Mouse (Mus musculus): ENCODE measurements around the gene Pcsk5. TPM values are rescaled to one million over a fixed set of nuclear protein-coding genes. Genes with fewer than 3 reads are reported as not detected.
A peak's percentile ranks its signal among the peaks of the same experiment; 100 is the strongest.

The Pcsk5 gene
- polyA plus RNA-seq, 1 experiment from 2014 or later, result 11.9 TPM

GRCm38 (mm10) chr19:17717066-17717465 lies 120.4 kb downstream of the Pcsk5 start:
- no peaks in the 10 kb centered on the region for H3K36me3 ChIP-seq (ENCODE audit: control insufficient read depth, insufficient read depth, low read length)
- no peak overlapping the region for H3K27ac ChIP-seq (ENCODE audit: low read depth, low read length)
- ATAC-seq (ENCODE audit: low read depth), result no peak
- H3K27me3 ChIP-seq (ENCODE audit: control insufficient read depth, insufficient read depth, low read length), result no peaks in the 10 kb centered on the region
- H3K4me3 ChIP-seq (ENCODE audit: low read depth, low read length), result no peak overlapping the region
- no peaks in the 10 kb centered on the region for H3K9me3 ChIP-seq (ENCODE audit: control insufficient read depth, low read length)
- no peaks in the 10 kb centered on the region for H3K4me1 ChIP-seq (ENCODE audit: control insufficient read depth, insufficient read depth, low read length)
- H3K9ac ChIP-seq (replicated peaks; ENCODE audit: low read depth, low read length), result no peak overlapping the region
- 88% methylated on average over 10 of the region's 10 CpGs for WGBS
- H3K4me2 ChIP-seq (ENCODE audit: low read depth, low read length), result no peak overlapping the region

- peak; percentile 70; the same call in 1 of the 2 replicates for ATAC-seq (ENCODE audit: low read depth)
- 64% methylated on average over 9 of the region's 9 CpGs for WGBS
- H3K9me3 ChIP-seq (ENCODE audit: control insufficient read depth, low read length), result no peaks in the 10 kb centered on the region
These were observed 122.0 kb downstream of the Pcsk5 start for GRCm38 (mm10) chr19:17715281-17715955.

GRCm38 (mm10) chr19:17691626-17692025 lies 145.8 kb downstream of the Pcsk5 start:
- no peak overlapping the region for H3K4me3 ChIP-seq (ENCODE audit: low read depth, low read length)
- H3K36me3 ChIP-seq (ENCODE audit: control insufficient read depth, insufficient read depth, low read length), result no peaks in the 10 kb centered on the region
- H3K27ac ChIP-seq (ENCODE audit: low read depth, low read length), result no peak overlapping the region
- H3K9ac ChIP-seq (replicated peaks; ENCODE audit: low read depth, low read length), result no peak overlapping the region
- no peaks in the 10 kb centered on the region for H3K27me3 ChIP-seq (ENCODE audit: control insufficient read depth, insufficient read depth, low read length)
- no peaks in the 10 kb centered on the region for H3K9me3 ChIP-seq (ENCODE audit: control insufficient read depth, low read length)
- no peaks in the 10 kb centered on the region for H3K4me1 ChIP-seq (ENCODE audit: control insufficient read depth, insufficient read depth, low read length)
- ATAC-seq (ENCODE audit: low read depth), result no peak
- 89% methylated on average over 6 of the region's 6 CpGs for WGBS
- no peak overlapping the region for H3K4me2 ChIP-seq (ENCODE audit: low read depth, low read length)

More at GRCm38 (mm10) chr19:17715281-17715955, 122.0 kb downstream of the Pcsk5 start:
- Histone ChIP-seq H3K27me3 (ENCODE audit: control insufficient read depth, insufficient read depth, low read length) (no peaks in the 10 kb centered on the region), H3K4me1 (ENCODE audit: control insufficient read depth, insufficient read depth, low read length) (no peaks in the 10 kb centered on the region), H3K4me2 (ENCODE audit: low read depth, low read length) (no peak overlapping the region), H3K4me3 (ENCODE audit: low read depth, low read length) (no peak overlapping the region), H3K9ac (replicated peaks; ENCODE audit: low read depth, low read length) (no peak overlapping the region), H3K27ac (ENCODE audit: low read depth, low read length) (no peak overlapping the region), H3K36me3 (ENCODE audit: control insufficient read depth, insufficient read depth, low read length) (no peaks in the 10 kb centered on the region)

GRCm38 (mm10) chr19:17678371-17678770 lies 159.1 kb downstream of the Pcsk5 start:
- Histone ChIP-seq H3K4me3 (ENCODE audit: low read depth, low read length) (no peak overlapping the region), H3K4me1 (ENCODE audit: control insufficient read depth, insufficient read depth, low read length) (no peaks in the 10 kb centered on the region), H3K27ac (ENCODE audit: low read depth, low read length) (no peak overlapping the region), H3K36me3 (ENCODE audit: control insufficient read depth, insufficient read depth, low read length) (no peaks in the 10 kb centered on the region), H3K9me3 (ENCODE audit: control insufficient read depth, low read length) (no peaks in the 10 kb centered on the region), H3K9ac (replicated peaks; ENCODE audit: low read depth, low read length) (no peak overlapping the region), H3K4me2 (ENCODE audit: low read depth, low read length) (no peak overlapping the region), H3K27me3 (ENCODE audit: control insufficient read depth, insufficient read depth, low read length) (no peaks in the 10 kb centered on the region)
- no peak for ATAC-seq (ENCODE audit: low read depth)
- WGBS, result 84% methylated on average over 7 of the region's 7 CpGs

DNA sequence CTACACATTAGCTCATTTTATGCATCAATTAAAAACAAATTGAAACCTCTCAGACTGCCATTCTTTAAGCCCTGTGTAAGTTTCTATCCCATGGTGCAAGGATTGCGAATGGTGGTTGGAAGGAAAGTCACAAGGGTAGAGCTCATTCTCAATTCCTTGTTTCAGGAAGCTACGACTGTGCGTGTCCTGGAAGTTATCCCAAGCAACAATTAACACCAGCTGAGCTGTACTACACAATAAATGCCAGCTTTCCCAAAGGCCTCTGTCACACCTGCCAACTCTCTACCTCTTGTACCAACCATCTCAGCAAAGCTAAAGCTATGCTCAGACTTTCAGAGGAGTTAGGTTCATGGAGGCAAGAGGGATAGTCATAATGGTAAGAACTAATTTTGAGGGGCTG lies 174.8 kb downstream of the Pcsk5 start:
- 62% methylated on average over 3 of the region's 3 CpGs for WGBS

DNA sequence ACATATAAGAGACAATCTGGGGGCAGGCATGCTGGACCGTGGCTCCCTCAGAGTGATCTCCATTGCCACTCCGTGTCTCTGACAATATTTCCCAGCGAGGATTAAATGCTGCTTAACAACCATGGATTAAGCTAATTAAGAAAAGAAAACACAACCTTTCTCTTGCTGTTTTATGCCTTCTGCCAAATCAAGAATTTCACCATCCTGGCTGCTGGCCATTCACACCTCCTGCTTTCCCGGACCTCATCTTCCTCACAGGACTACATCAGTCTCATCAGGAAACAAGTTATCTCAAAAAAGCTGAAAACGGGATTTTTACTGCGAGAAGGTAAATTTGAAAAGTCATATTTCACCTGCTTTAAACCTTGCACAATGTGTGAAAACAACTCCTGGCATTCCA lies 175.2 kb downstream of the Pcsk5 start:
- 54% methylated on average over 6 of the region's 6 CpGs for WGBS
- H3K27me3 ChIP-seq (ENCODE audit: control insufficient read depth, insufficient read depth, low read length), result no peaks in the 10 kb centered on the region
- H3K4me2 ChIP-seq (ENCODE audit: low read depth, low read length), result no peak overlapping the region
- no peak for ATAC-seq (ENCODE audit: low read depth)
- H3K9me3 ChIP-seq (ENCODE audit: control insufficient read depth, low read length), result no peaks in the 10 kb centered on the region
- no peak overlapping the region for H3K9ac ChIP-seq (replicated peaks; ENCODE audit: low read depth, low read length)
- H3K36me3 ChIP-seq (ENCODE audit: control insufficient read depth, insufficient read depth, low read length), result no peaks in the 10 kb centered on the region
- H3K27ac ChIP-seq (ENCODE audit: low read depth, low read length), result no peak overlapping the region
- no peak overlapping the region for H3K4me3 ChIP-seq (ENCODE audit: low read depth, low read length)
- no peaks in the 10 kb centered on the region for H3K4me1 ChIP-seq (ENCODE audit: control insufficient read depth, insufficient read depth, low read length)

More for the DNA sequence above, 174.8 kb downstream of the Pcsk5 start:
- H3K4me2 ChIP-seq (ENCODE audit: low read depth, low read length), result no peak overlapping the region
- H3K9ac ChIP-seq (replicated peaks; ENCODE audit: low read depth, low read length), result no peak overlapping the region
- H3K4me1 ChIP-seq (ENCODE audit: control insufficient read depth, insufficient read depth, low read length), result no peaks in the 10 kb centered on the region
- no peaks in the 10 kb centered on the region for H3K27me3 ChIP-seq (ENCODE audit: control insufficient read depth, insufficient read depth, low read length)
- H3K9me3 ChIP-seq (ENCODE audit: control insufficient read depth, low read length), result no peaks in the 10 kb centered on the region
- no peak for ATAC-seq (ENCODE audit: low read depth)
- H3K36me3 ChIP-seq (ENCODE audit: control insufficient read depth, insufficient read depth, low read length), result no peaks in the 10 kb centered on the region
- H3K27ac ChIP-seq (ENCODE audit: low read depth, low read length), result no peak overlapping the region
- no peak overlapping the region for H3K4me3 ChIP-seq (ENCODE audit: low read depth, low read length)

DNA sequence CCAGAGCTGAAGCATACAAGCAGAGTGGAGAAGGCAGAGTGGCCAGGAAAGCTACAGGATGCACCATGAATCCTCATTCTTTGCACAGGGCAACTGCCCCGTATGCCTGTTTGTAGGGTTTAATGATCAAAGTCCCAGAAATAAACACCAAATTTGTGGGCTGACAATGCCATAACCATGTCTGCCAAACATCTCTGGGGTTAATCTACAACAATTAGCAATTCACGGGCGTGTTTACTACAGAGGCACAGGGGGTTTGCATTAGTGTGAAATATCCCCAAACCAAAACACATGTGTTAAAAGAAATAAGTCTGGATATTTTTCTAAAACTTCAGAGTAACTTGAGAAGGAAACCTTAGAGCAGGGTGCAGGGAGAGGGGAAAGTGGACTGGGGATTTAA lies 178.1 kb downstream of the Pcsk5 start:
- Histone ChIP-seq H3K9ac (replicated peaks; ENCODE audit: low read depth, low read length) (no peak overlapping the region), H3K4me2 (ENCODE audit: low read depth, low read length) (no peak overlapping the region), H3K36me3 (ENCODE audit: control insufficient read depth, insufficient read depth, low read length) (no peaks in the 10 kb centered on the region), H3K4me3 (ENCODE audit: low read depth, low read length) (no peak overlapping the region), H3K4me1 (ENCODE audit: control insufficient read depth, insufficient read depth, low read length) (no peaks in the 10 kb centered on the region), H3K27me3 (ENCODE audit: control insufficient read depth, insufficient read depth, low read length) (no peaks in the 10 kb centered on the region), H3K9me3 (ENCODE audit: control insufficient read depth, low read length) (no peaks in the 10 kb centered on the region), H3K27ac (ENCODE audit: low read depth, low read length) (no peak overlapping the region)
- no peak for ATAC-seq (ENCODE audit: low read depth)
- WGBS, result 81% methylated on average over 3 of the region's 3 CpGs

DNA sequence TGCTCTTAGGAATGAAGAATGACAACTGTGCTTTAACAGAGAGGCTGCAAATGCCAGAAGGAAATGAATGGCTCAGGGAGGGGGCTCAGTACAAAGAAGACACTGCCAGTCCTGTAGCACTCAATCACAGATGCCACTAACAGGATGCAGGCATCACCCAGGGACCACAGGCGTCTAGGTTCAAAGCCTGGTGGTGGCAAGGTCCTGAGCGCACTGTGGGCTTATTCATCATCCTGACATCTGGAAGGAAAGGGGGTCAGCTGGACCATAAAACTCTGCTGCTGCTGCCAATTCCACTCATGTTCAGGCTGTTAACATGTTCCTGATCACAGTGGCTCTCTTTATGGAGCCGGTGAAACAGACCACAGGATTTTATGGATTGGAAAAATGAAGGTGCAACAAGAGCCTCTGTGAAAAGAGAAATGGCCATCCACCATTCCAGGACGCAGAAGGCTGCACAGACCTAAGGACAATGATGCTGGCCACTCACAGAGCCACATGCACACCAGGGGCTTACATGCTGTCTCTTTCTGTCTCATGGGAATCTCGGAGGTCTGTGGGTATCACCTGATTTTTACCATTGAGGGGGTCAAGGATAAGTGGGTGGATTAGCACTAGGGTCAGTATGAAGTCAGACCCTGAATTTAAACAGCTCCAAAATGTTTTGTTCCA lies 186.5 kb downstream of the Pcsk5 start:
- H3K9me3 ChIP-seq (ENCODE audit: control insufficient read depth, low read length), result no peaks in the 10 kb centered on the region
- H3K36me3 ChIP-seq (ENCODE audit: control insufficient read depth, insufficient read depth, low read length), result no peaks in the 10 kb centered on the region
- WGBS, result 4% methylated on average over 5 of the region's 5 CpGs
- no peak overlapping the region for H3K4me3 ChIP-seq (ENCODE audit: low read depth, low read length)
- no peak overlapping the region; the same call in 1 of the 2 replicates for H3K27ac ChIP-seq (ENCODE audit: low read depth, low read length)
- peak; percentile 93 for ATAC-seq (ENCODE audit: low read depth)
- no peaks in the 10 kb centered on the region for H3K27me3 ChIP-seq (ENCODE audit: control insufficient read depth, insufficient read depth, low read length)
- no peaks in the 10 kb centered on the region for H3K4me1 ChIP-seq (ENCODE audit: control insufficient read depth, insufficient read depth, low read length)
- H3K4me2 ChIP-seq (ENCODE audit: low read depth, low read length), result no peak overlapping the region
- H3K9ac ChIP-seq (replicated peaks; ENCODE audit: low read depth, low read length), result no peak overlapping the region

DNA sequence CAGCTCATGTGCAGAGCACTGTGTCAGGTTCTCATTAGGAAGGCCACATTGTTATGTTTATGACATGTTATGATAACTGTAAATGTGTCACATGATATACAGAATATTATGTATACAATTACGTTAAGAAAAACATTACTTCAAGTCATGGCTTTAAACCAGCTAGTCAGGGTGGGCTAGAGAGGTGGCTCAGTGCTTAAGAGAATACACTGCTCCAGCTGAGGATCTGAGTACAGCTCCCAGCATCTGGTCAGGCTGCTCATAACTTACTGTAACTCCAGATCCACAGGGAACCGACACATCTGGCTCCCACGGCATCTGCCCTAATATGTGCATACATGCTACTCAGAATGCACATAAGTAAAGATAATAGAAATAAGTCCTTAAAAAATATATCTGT lies 187.5 kb downstream of the Pcsk5 start:
- H3K36me3 ChIP-seq (ENCODE audit: control insufficient read depth, insufficient read depth, low read length), result no peaks in the 10 kb centered on the region
- 70% methylated on average over 3 of the region's 3 CpGs for WGBS
- H3K27me3 ChIP-seq (ENCODE audit: control insufficient read depth, insufficient read depth, low read length), result no peaks in the 10 kb centered on the region
- H3K9me3 ChIP-seq (ENCODE audit: control insufficient read depth, low read length), result no peaks in the 10 kb centered on the region
- no peak overlapping the region for H3K9ac ChIP-seq (replicated peaks; ENCODE audit: low read depth, low read length)
- H3K27ac ChIP-seq (ENCODE audit: low read depth, low read length), result no peak overlapping the region
- H3K4me2 ChIP-seq (ENCODE audit: low read depth, low read length), result no peak overlapping the region
- no peaks in the 10 kb centered on the region for H3K4me1 ChIP-seq (ENCODE audit: control insufficient read depth, insufficient read depth, low read length)
- ATAC-seq (ENCODE audit: low read depth), result no peak
- no peak overlapping the region for H3K4me3 ChIP-seq (ENCODE audit: low read depth, low read length)

All from neural tube, embryonic 14.5 days (tissue).